Mouse (Mus musculus) heart, embryonic 15.5 days (tissue): ENCODE data around the gene Slc5a2. TPM values are rescaled to one million over a fixed set of nuclear protein-coding genes. Genes with fewer than 3 reads are reported as not detected.
A peak's percentile ranks its signal among the peaks of the same experiment; 100 is the strongest.

Experiments used
- ATAC-seq: fragments of 200-750 bp; cut with Nextera tagmentation; replicated peaks from 2 replicates; pipeline ENCODE4 v1.8.0; 2017; ENCODE audit warnings: low read depth, moderate TSS enrichment; ENCODE audit not compliant: insufficient number of reproducible peaks, insufficient read depth, low FRiP score
- H3K27ac ChIP-seq: fragments of 300-500 bp; sonication (generic); 2 replicates; pipeline ENCODE4 v1.5.1; 2015; ENCODE audit warnings: mild to moderate bottlenecking, inconsistent platforms
- H3K27me3 ChIP-seq: fragments of 300-500 bp; sonication (generic); 2 replicates; pipeline ENCODE4 v1.6.1; 2015; ENCODE audit warnings: inconsistent platforms
- H3K36me3 ChIP-seq: fragments of 300-500 bp; sonication (generic); 2 replicates; pipeline ENCODE4 v1.6.1; 2015; ENCODE audit warnings: mild to moderate bottlenecking, inconsistent platforms
- H3K4me1 ChIP-seq: fragments of 300-500 bp; sonication (generic); replicated peaks from 2 replicates; pipeline ENCODE4 v1.6.1; 2015; ENCODE audit warnings: inconsistent platforms
- H3K4me2 ChIP-seq: fragments of 300-500 bp; sonication (generic); 2 replicates; pipeline ENCODE4 v1.6.1; 2015; ENCODE audit warnings: inconsistent platforms, mild to moderate bottlenecking, moderate library complexity
- H3K4me3 ChIP-seq: fragments of 300-500 bp; sonication (generic); 2 replicates; pipeline ENCODE4 v1.5.1; 2015; ENCODE audit warnings: mild to moderate bottlenecking, inconsistent platforms
- H3K9ac ChIP-seq: fragments of 300-500 bp; sonication (generic); 2 replicates; pipeline ENCODE4 v1.6.1; 2015; ENCODE audit warnings: mild to moderate bottlenecking, inconsistent platforms
- H3K9me3 ChIP-seq: fragments of 300-500 bp; sonication (generic); replicated peaks from 2 replicates; pipeline ENCODE4 v1.6.1; 2016; ENCODE audit warnings: inconsistent platforms
- WGBS: fragments of 180-500 bp; shearing (Covaris S2); methylation state at CpG from one replicate; pipeline ENCODE4 v1.1.7; 2015; ENCODE audit warnings: mixed read lengths; 5-methylcytosine and 5-hydroxymethylcytosine counted together
- polyA plus RNA-seq: library from polyadenylated mRNA; unstranded; fragments of >200 nt; fragmentation: Nextera tagmentation; extraction: Ambion mirVana; gene quantifications from 2 replicates; pipeline ENCODE4 v1.2.1, GENCODE M21; 2015

The Slc5a2 gene
- polyA plus RNA-seq, 1 experiment from 2014 or later: not detected

DNA sequence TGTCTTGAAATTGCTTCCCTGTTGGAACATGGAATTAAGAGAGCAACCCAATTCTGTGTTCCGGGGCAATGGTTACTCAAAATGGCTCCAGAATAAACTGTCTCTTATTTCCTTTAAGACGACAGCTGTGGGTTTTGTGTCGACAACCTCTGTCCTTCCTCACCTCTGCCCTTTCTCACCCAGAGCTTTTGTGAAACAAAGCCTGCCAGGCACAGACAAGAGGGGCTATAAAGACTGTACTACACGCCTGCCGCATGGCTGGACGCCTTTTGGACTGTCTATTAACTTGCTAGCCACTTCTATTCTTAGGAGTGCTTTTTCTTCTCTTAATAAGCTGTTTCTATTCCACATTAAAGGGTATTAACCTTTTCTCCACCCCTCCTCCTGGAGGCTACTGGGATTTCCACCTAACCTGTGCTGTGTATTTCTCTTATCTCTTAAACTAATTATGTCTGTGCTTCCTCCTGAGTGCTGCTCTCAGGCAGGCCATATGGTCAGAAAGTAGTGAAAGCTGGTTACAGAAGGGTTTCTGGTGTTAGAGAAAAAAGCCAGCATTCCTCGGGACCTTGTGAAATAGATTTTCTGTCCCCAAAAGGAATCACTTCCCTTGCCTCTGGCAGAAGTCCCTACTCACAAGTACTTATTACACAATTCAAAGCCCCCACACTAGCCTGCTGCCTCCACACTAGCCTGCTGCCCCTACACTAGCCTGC lies 17.2 kb downstream of the Slc5a2 start:
- H3K4me3 ChIP-seq: no peak overlapping the region
- H3K27me3 ChIP-seq: no peaks in the 10 kb centered on the region
- no peak overlapping the region for H3K4me2 ChIP-seq
- peaks cover 5% of the 10 kb centered on the region for H3K4me1 ChIP-seq
- ATAC-seq: no peak
- WGBS: 29% methylated on average over 7 of the region's 7 CpGs
- H3K9me3 ChIP-seq: no peaks in the 10 kb centered on the region
- no peak overlapping the region for H3K9ac ChIP-seq
- peaks cover 13% of the 10 kb centered on the region for H3K36me3 ChIP-seq
- H3K27ac ChIP-seq: peak overlapping the region; percentile 0; the same call in 1 of the 2 replicates

DNA sequence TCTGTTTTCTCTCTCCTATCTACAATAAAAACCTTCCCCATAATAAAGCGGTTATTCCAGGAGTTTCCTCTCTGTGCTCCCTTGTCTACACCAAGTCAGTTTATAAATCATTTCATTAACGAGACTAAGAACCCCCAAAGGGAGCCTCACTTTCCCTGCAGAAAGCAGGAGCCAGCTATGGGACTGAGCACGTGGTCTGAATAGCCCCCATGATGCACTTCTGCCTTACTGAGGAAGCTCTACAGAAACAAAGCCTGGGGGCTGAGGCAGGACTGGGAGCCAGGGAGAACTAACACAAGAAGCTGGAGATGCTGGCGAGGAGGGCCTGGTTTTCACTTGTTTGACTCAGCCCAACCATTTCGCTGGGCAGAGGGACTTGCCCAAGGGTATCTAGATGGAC lies 18.6 kb downstream of the Slc5a2 start:
- Histone ChIP-seq H3K27me3 (no peaks in the 10 kb centered on the region), H3K36me3 (peaks cover 13% of the 10 kb centered on the region), H3K27ac (no peak overlapping the region), H3K4me1 (peaks cover 15% of the 10 kb centered on the region), H3K9me3 (no peaks in the 10 kb centered on the region), H3K4me3 (no peak overlapping the region), H3K9ac (no peak overlapping the region), H3K4me2 (no peak overlapping the region)
- WGBS: 66% methylated on average over 5 of the region's 5 CpGs
- no peak for ATAC-seq

DNA sequence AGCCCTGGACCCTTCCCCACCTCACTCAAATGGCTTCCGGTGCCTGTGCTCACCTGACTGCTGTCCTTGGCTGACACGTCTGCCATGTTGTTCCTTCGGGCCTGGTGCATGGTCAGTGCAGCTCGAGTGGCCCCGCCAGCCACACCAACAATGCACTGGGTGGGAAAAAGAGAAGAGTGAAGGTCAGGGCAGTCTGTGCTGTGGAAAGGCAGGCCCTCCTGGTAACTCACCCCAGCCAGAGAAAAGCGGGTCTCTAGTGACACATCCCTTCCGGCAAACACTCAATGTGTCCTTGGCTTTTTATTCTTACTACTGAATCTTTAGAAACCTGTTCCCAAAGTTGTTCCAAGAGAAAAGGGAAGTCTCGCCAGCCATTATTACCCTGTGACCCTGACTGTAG lies 19.6 kb downstream of the Slc5a2 start:
- Histone ChIP-seq H3K36me3 (peaks cover 15% of the 10 kb centered on the region), H3K27ac (no peak overlapping the region), H3K9ac (no peak overlapping the region), H3K27me3 (no peaks in the 10 kb centered on the region), H3K4me3 (no peak overlapping the region), H3K4me2 (no peak overlapping the region), H3K9me3 (no peaks in the 10 kb centered on the region), H3K4me1 (peaks cover 20% of the 10 kb centered on the region)
- 81% methylated on average over 8 of the region's 8 CpGs for WGBS
- ATAC-seq: no peak

DNA sequence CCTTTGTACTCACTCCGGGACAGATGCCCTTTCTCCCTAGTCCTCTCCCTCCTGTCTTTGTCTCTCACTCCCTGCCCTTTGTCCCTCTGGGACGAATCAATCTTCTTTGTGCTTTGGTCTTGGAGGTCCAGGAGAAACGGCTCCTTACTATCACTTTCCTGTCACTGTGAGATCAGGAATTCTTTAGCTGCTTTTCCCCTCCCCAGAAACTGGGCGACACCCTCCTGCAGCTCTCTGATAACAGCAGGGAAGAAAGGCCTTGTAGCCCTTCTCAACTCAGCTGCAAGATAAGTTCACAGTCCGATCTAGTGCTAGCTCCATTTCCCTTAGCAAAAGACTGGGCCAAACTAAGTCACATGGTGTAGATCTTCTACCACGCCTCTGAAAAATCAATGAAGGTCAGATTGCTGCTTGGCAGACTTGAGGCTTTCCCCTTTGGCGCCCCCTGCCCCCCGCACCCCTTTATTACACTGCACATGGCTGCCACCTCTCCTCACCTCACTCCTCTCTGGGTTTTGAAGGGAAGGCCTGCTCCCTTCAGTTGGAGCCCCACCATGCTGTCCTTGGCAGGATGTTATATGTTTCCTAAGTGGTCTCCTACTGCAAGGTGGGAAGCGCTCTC lies 23.6 kb downstream of the Slc5a2 start:
- Histone ChIP-seq H3K36me3 (peaks cover 8% of the 10 kb centered on the region), H3K4me3 (0 out of 2 replicates have a peak overlapping the region, but pooled peaks have one; percentile 4), H3K4me2 (peak overlapping the region; percentile 38), H3K27me3 (no peaks in the 10 kb centered on the region), H3K9me3 (no peaks in the 10 kb centered on the region), H3K27ac (peak overlapping the region; percentile 61), H3K4me1 (peaks cover 14% of the 10 kb centered on the region), H3K9ac (no peak overlapping the region)
- ATAC-seq: peak; percentile 72
- 23% methylated on average over 9 of the region's 9 CpGs for WGBS

DNA sequence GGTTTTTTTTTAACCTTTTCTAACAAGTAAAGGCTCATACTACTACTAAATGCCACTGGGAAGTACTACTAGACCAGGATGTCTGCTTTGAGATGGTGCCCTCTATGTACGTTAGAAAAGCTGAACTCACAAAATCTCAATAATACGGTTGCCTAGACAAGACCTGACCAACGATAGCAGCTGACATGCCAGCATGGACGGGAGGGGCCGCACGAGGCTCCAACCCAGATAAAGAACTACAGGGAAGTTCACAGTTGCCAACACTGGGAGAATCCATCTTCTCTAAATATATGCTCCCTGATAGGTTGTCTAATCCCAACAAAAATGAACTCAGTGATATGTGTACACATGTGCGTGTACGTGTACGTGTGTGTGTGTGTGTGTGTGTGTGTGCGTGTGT lies 29.3 kb downstream of the Slc5a2 start:
- no peaks in the 10 kb centered on the region for H3K9me3 ChIP-seq
- WGBS: 83% methylated on average over 10 of the region's 10 CpGs
- ATAC-seq: no peak

DNA sequence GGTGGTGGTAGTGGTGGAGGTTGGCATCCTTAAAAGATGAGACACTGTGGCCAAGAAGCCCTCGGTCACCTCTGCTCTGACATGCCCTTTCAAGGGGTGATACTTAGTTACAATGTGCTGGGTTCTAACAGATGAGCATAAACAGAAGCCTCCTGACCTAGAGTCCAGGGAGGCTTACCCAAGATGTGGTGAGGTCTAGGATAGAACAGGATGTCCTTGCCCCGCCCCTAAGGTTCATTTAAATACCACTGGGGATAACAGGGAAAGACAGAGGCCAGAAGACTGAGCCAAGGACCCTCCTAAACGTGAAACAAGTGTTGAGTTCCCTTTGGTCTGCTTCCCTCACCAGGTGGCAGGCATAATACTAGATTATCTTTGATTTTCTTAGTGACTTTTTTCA lies 31.1 kb downstream of the Slc5a2 start:
- 70% methylated on average over 3 of the region's 3 CpGs for WGBS
- no peak overlapping the region for H3K4me3 ChIP-seq
- no peaks in the 10 kb centered on the region for H3K27me3 ChIP-seq
- H3K27ac ChIP-seq: no peak overlapping the region
- H3K4me1 ChIP-seq: peaks cover 19% of the 10 kb centered on the region; the same call in 1 of the 2 replicates
- H3K36me3 ChIP-seq: no peaks in the 10 kb centered on the region
- no peak overlapping the region for H3K4me2 ChIP-seq
- 0 out of 2 replicates have a peak overlapping the region, but pooled peaks have one; percentile 95 for H3K9ac ChIP-seq
- no peak for ATAC-seq
- H3K9me3 ChIP-seq: no peaks in the 10 kb centered on the region

More for the DNA sequence above, 29.3 kb downstream of the Slc5a2 start:
- no peak overlapping the region for H3K4me3 ChIP-seq
- no peaks in the 10 kb centered on the region for H3K27me3 ChIP-seq
- peaks cover 19% of the 10 kb centered on the region; the same call in 1 of the 2 replicates for H3K4me1 ChIP-seq
- no peak overlapping the region for H3K27ac ChIP-seq
- no peak overlapping the region for H3K4me2 ChIP-seq
- H3K36me3 ChIP-seq: 0 out of 2 replicates have a peak, but pooled peaks cover 3% of the 10 kb centered on the region
- no peak overlapping the region for H3K9ac ChIP-seq

DNA sequence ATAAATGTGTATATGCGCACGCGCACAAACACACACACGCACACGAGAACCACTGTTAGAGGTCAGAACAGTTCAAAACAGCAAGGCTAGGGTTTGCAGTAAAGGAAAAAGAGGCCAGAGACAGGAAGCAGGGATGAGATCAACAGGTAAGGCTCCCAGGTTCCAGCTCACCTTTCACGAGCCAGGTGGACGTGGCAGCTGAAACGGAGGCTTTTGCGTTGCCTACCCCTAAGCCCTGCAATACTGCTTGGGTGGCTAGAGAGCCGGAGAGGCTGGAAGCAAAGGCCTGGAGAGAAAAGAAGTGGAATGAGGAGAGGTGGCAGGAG lies 31.8 kb downstream of the Slc5a2 start:
- Histone ChIP-seq H3K27me3 (no peaks in the 10 kb centered on the region), H3K27ac (peak overlapping the region; percentile 80; the same call in 1 of the 2 replicates), H3K4me2 (peak overlapping the region; percentile 94), H3K4me3 (peak overlapping the region; percentile 98), H3K9ac (peak overlapping the region; percentile 95), H3K36me3 (no peaks in the 10 kb centered on the region), H3K4me1 (peaks cover 19% of the 10 kb centered on the region; the same call in 1 of the 2 replicates), H3K9me3 (no peaks in the 10 kb centered on the region)
- 34% methylated on average over 10 of the region's 10 CpGs for WGBS
- ATAC-seq: no peak; the same call in 1 of the 2 replicates

DNA sequence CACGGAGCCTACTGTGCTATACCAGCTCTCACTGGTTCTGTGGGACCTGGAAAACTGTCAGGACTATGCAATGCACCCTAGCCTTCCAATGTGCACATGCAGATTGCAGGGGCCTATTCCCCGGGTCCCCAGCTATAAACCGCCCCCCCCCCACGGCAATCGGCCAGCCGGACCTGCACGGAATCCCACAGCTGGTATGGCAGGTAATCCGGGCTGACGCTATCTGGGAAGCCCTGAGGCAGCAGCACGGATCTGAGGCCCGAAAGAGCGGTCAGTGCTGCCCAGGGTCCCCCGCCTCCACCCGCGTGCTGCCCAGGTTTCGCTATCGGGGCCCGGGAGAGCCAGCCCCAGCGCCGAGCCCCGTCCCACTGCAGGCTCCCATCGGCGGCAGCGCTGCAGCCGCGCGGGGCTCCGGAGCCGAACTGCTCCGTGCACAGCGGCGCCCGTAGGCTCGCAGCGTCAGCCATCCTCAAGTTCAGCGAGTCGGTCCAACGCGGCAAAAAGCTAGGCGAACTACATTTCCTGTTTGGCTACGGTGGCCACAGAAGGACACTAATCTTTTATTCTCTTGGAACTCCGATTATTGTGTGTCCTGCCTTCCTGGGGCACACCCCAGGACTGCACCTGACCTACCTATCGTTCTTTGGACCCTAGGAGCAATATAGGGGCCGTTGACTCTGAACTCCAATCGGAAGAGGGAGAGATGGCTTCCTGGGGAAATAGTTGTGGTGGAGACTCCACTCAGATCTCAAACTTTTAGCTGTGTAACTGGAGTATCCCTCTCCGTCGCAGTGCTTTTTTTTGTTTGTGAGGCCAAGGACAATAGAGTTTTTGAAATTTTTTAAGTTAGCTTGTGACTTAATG lies 32.4 kb downstream of the Slc5a2 start, which contains the start of gene BC017158:
Gene BC017158, minus strand, starts transcription at position 554 of the 864 bp plus-strand sequence.
- peak within 1 kb of the TSS; percentile 98 for H3K4me3 ChIP-seq

DNA sequence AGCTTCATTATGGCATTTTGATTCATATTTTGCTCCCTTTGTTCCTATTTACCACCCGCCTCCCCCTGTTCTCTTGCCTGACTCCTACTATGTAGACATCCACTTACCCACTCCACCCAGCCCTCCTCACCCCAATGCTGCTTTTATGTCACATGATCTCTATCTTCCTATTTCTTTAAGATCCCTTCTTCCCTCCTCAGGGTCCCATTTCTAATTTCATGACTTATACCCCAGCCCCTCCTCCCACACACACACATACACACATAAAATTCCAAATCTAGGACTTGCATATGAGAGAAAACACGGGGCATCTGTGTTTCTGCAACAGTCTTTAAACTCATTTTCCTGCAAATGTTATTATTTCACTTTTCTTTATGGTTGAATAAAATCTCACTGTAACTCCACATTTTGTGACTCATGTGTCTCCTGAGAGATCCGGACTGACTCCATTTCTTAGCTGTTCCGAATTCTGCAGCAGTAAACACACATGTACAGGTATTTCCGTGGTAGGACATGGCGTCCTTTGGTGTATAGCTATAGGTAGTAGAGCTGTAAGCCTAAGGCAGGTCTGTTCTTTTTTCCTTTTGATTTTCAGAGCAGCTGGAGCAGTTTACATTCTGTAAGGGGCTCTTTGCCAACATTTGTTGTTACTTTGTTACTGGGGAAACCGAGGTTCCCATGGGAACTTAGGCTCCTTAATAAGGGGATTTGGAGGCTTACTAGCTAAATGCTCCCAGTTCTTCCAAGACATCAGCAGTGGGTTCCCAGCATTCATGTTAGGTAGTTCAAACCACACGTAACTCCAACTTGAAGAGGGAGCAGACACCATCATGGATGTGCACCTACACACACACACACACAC lies 33.3 kb downstream of the Slc5a2 start:
- 80% methylated on average over 8 of the region's 8 CpGs for WGBS
- H3K4me1 ChIP-seq: peaks cover 19% of the 10 kb centered on the region; the same call in 1 of the 2 replicates
- peak overlapping the region; percentile 98 for H3K4me3 ChIP-seq
- H3K36me3 ChIP-seq: no peaks in the 10 kb centered on the region
- H3K9ac ChIP-seq: peak overlapping the region; percentile 95; the same call in 1 of the 2 replicates
- no peak for ATAC-seq
- peak overlapping the region; percentile 94 for H3K4me2 ChIP-seq
- H3K27me3 ChIP-seq: peaks cover 3% of the 10 kb centered on the region; the same call in 1 of the 2 replicates
- no peaks in the 10 kb centered on the region for H3K9me3 ChIP-seq
- H3K27ac ChIP-seq: 0 out of 2 replicates have a peak overlapping the region, but pooled peaks have one; percentile 80

More for the DNA sequence above, 32.4 kb downstream of the Slc5a2 start, which contains the start of gene BC017158:
- no peaks in the 10 kb centered on the region for H3K9me3 ChIP-seq
- peaks cover 2% of the 10 kb centered on the region; the same call in 1 of the 2 replicates for H3K27me3 ChIP-seq
- peak within 1 kb of the TSS; percentile 94 for H3K4me2 ChIP-seq
- H3K27ac ChIP-seq: peak within 1 kb of the TSS; percentile 80
- H3K9ac ChIP-seq: peak within 1 kb of the TSS; percentile 95
- WGBS: 2% methylated on average over 47 of the region's 47 CpGs
- ATAC-seq: peak; percentile 53
- peaks cover 19% of the 10 kb centered on the region; the same call in 1 of the 2 replicates for H3K4me1 ChIP-seq
- H3K36me3 ChIP-seq: no peaks in the 10 kb centered on the region

DNA sequence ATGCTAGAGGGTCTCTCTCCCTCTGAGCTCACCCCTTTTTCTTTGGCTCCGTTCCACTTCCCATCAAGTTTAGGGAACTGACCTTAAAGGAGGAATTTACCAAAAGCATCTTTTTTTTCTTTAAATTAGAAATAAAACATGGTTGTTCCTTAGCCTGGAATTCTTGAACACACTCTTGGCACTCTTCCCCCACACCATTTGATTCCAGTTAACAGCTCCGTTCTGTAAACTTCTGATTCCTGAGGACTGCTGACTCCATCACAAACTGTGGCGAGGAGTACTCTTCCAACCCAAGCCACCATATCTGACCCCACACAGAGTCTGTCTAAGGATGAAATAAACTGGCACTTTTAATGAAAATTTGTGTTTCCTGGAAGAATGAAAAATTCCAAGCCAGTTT lies 35.5 kb downstream of the Slc5a2 start:
- no peak overlapping the region for H3K4me2 ChIP-seq
- peaks cover 19% of the 10 kb centered on the region; the same call in 1 of the 2 replicates for H3K4me1 ChIP-seq
- no peak overlapping the region for H3K9ac ChIP-seq
- no peak overlapping the region for H3K27ac ChIP-seq
- 62% methylated on average over 3 of the region's 3 CpGs for WGBS
- H3K9me3 ChIP-seq: no peaks in the 10 kb centered on the region
- no peaks in the 10 kb centered on the region for H3K36me3 ChIP-seq
- ATAC-seq: no peak
- H3K4me3 ChIP-seq: no peak overlapping the region
- H3K27me3 ChIP-seq: peaks cover 3% of the 10 kb centered on the region; the same call in 1 of the 2 replicates
